Mouse (Mus musculus) myocyte (in vitro differentiated cells): ENCODE measurements around the gene Timm8a2. TPM values are rescaled to one million over a fixed set of nuclear protein-coding genes. Genes with fewer than 3 reads are reported as not detected.

Experiments
- H3K27me3 ChIP-seq: one replicate; pipeline ENCODE4 v1.6.1; 2011; ENCODE audit not compliant: control insufficient read depth, insufficient read depth, insufficient read length
- H3K36me3 ChIP-seq: one replicate; pipeline ENCODE4 v1.6.1; 2011; ENCODE audit not compliant: control insufficient read depth, insufficient read depth
- H3K4me2 ChIP-seq: one replicate; pipeline ENCODE4 v1.6.1; 2011; ENCODE audit warnings: low read depth, control low read depth
- H3K4me3 ChIP-seq: one replicate; pipeline ENCODE4 v1.5.1; 2011; ENCODE audit warnings: mild to moderate bottlenecking, control low read depth, moderate library complexity
- H3K79me2 ChIP-seq: one replicate; pipeline ENCODE4 v1.6.1; 2011; ENCODE audit not compliant: control insufficient read depth, insufficient read depth
- H3ac ChIP-seq: one replicate; pipeline ENCODE4 v1.6.1; 2011; ENCODE audit not compliant: control insufficient read depth, insufficient read length
- CEBPB ChIP-seq: IDR thresholded peaks from 2 replicates; pipeline ENCODE4 v1.6.1; 2011; ENCODE audit warnings: mild to moderate bottlenecking, moderate library complexity; ENCODE audit not compliant: poor library complexity, insufficient read depth, severe bottlenecking
- E2F4 ChIP-seq: IDR thresholded peaks from one replicate; pipeline ENCODE4 v1.6.1; 2011; ENCODE audit warnings: mild to moderate bottlenecking, control low read depth, moderate library complexity; ENCODE audit not compliant: insufficient read depth
- MAX ChIP-seq: IDR thresholded peaks from one replicate; pipeline ENCODE4 v1.6.1; 2011; ENCODE audit warnings: low read depth, mild to moderate bottlenecking, control low read depth
- MYOD1 ChIP-seq, 3 experiments: IDR thresholded peaks; one replicate each; pipeline ENCODE4 v1.6.1; 2011; ENCODE audit warnings: control low read depth in 2 of 3, low read depth in 2 of 3, mild to moderate bottlenecking in 2 of 3, moderate library complexity in 1 of 3; ENCODE audit not compliant: insufficient read length in 2 of 3, control insufficient read depth in 1 of 3
- MYOG ChIP-seq, 3 experiments: IDR thresholded peaks; one replicate each; pipeline ENCODE4 v1.6.1; 2011; ENCODE audit warnings: control low read depth in 2 of 3, low read depth in 2 of 3, mild to moderate bottlenecking in 2 of 3; ENCODE audit not compliant: insufficient read length in 2 of 3, control insufficient read depth in 1 of 3, insufficient read depth in 1 of 3
- POLR2A ChIP-seq: IDR thresholded peaks from one replicate; pipeline ENCODE4 v1.6.1; 2011; ENCODE audit warnings: low read depth, mild to moderate bottlenecking, control low read depth, moderate library complexity; ENCODE audit not compliant: insufficient read length
- POLR2AphosphoS2 ChIP-seq: IDR thresholded peaks from one replicate; pipeline ENCODE4 v1.6.1; 2011; ENCODE audit warnings: low read depth, control low read depth; ENCODE audit not compliant: insufficient read length
- REST ChIP-seq: IDR thresholded peaks from one replicate; pipeline ENCODE4 v1.6.1; 2011; ENCODE audit warnings: mild to moderate bottlenecking, control low read depth, moderate library complexity; ENCODE audit not compliant: insufficient read depth, insufficient read length
- SRF ChIP-seq: IDR thresholded peaks from one replicate; pipeline ENCODE4 v1.6.1; 2011; ENCODE audit warnings: low read depth; ENCODE audit not compliant: control insufficient read depth, insufficient read length
- TCF12 ChIP-seq: IDR thresholded peaks from one replicate; pipeline ENCODE4 v1.6.1; 2011; ENCODE audit warnings: mild to moderate bottlenecking, control low read depth; ENCODE audit not compliant: poor library complexity, insufficient read depth, severe bottlenecking
- TCF3 ChIP-seq: IDR thresholded peaks from one replicate; pipeline ENCODE4 v1.6.1; 2011; ENCODE audit warnings: low read depth, control low read depth; ENCODE audit not compliant: insufficient read length
- USF1 ChIP-seq: IDR thresholded peaks from one replicate; pipeline ENCODE4 v1.6.1; 2011; ENCODE audit warnings: low read depth, mild to moderate bottlenecking, control low read depth, moderate library complexity
- polyA plus RNA-seq: library from polyadenylated mRNA; unstranded; fragments of >200 nt; fragmentation: generic; extraction: Trizol; gene quantifications from one replicate; pipeline ENCODE4 v1.2.1, GENCODE M21; 2012; ENCODE audit warnings: missing spikeins

Gene Timm8a2
- polyA plus RNA-seq, 1 experiment, result not detected

GRCm38 (mm10) chr14:122009502-122009901 is 25.0 kb upstream of the Timm8a2 start:
- TF ChIP-seq POLR2AphosphoS2, result no peak
- TF ChIP-seq CEBPB, result no peak
- TF ChIP-seq MYOD1 (IDR thresholded peaks at IDR 0.05; ENCODE audit: control insufficient read depth in 1 of 3, insufficient read length in 2 of 3, low read depth in 2 of 3), result no peak
- no peak for TF ChIP-seq MAX
- no peak for TF ChIP-seq TCF12
- TF ChIP-seq USF1, result no peak
- TF ChIP-seq E2F4, result no peak
- TF ChIP-seq REST, result no peak
- TF ChIP-seq SRF, result no peak
- TF ChIP-seq POLR2A, result no peak
- no peak for TF ChIP-seq MYOG (IDR thresholded peaks at IDR 0.05; ENCODE audit: control insufficient read depth in 1 of 3, insufficient read depth in 1 of 3, insufficient read length in 2 of 3, low read depth in 2 of 3)
- no peak for TF ChIP-seq TCF3
- no peak overlapping the region for H3ac ChIP-seq
- no peaks in the 10 kb centered on the region for H3K36me3 ChIP-seq
- no peak overlapping the region for H3K4me3 ChIP-seq
- no peaks in the 10 kb centered on the region for H3K27me3 ChIP-seq
- no peak overlapping the region for H3K4me2 ChIP-seq
- H3K79me2 ChIP-seq, result no peaks in the 10 kb centered on the region

- H3K79me2 ChIP-seq, result no peaks in the 10 kb centered on the region
- H3K36me3 ChIP-seq, result no peaks in the 10 kb centered on the region
- H3ac ChIP-seq, result no peak overlapping the region
- no peak overlapping the region for H3K4me3 ChIP-seq
- no peak for TF ChIP-seq POLR2AphosphoS2
- no peak for TF ChIP-seq REST
- no peaks in the 10 kb centered on the region for H3K27me3 ChIP-seq
- H3K4me2 ChIP-seq, result no peak overlapping the region
These were observed 24.2 kb upstream of the Timm8a2 start for GRCm38 (mm10) chr14:122010301-122010700.

- Histone ChIP-seq H3K36me3 (no peaks in the 10 kb centered on the region), H3ac (no peak overlapping the region), H3K4me3 (no peak overlapping the region), H3K4me2 (no peak overlapping the region), H3K27me3 (no peaks in the 10 kb centered on the region), H3K79me2 (no peaks in the 10 kb centered on the region)
- TF ChIP-seq TCF3, result no peak
- TF ChIP-seq SRF, result no peak
- TF ChIP-seq CEBPB, result no peak
- TF ChIP-seq E2F4, result no peak
- TF ChIP-seq REST, result no peak
- TF ChIP-seq MYOD1 (IDR thresholded peaks at IDR 0.05; ENCODE audit: control insufficient read depth in 1 of 3, insufficient read length in 2 of 3, low read depth in 2 of 3), result no peak
- TF ChIP-seq POLR2AphosphoS2, result no peak
- no peak for TF ChIP-seq TCF12
These were observed 22.7 kb upstream of the Timm8a2 start for GRCm38 (mm10) chr14:122011768-122012167.

- TF ChIP-seq TCF12 (no peak), REST (no peak), MAX (no peak), MYOD1 (IDR thresholded peaks at IDR 0.05; ENCODE audit: control insufficient read depth in 1 of 3, insufficient read length in 2 of 3, low read depth in 2 of 3) (no peak), TCF3 (no peak), E2F4 (no peak), POLR2AphosphoS2 (no peak), MYOG (IDR thresholded peaks at IDR 0.05; ENCODE audit: control insufficient read depth in 1 of 3, insufficient read depth in 1 of 3, insufficient read length in 2 of 3, low read depth in 2 of 3) (no peak), CEBPB (no peak), USF1 (no peak), SRF (no peak)
- Histone ChIP-seq H3K79me2 (no peaks in the 10 kb centered on the region), H3K4me3 (no peak overlapping the region), H3K36me3 (no peaks in the 10 kb centered on the region), H3ac (no peak overlapping the region), H3K4me2 (no peak overlapping the region), H3K27me3 (no peaks in the 10 kb centered on the region)
These were observed 22.3 kb upstream of the Timm8a2 start for GRCm38 (mm10) chr14:122012193-122012592.

GRCm38 (mm10) chr14:122012814-122013213 is 21.7 kb upstream of the Timm8a2 start:
- Histone ChIP-seq H3K36me3 (no peaks in the 10 kb centered on the region), H3K4me2 (no peak overlapping the region), H3ac (no peak overlapping the region), H3K27me3 (no peaks in the 10 kb centered on the region), H3K4me3 (no peak overlapping the region), H3K79me2 (no peaks in the 10 kb centered on the region)
- TF ChIP-seq TCF12 (no peak), REST (no peak), E2F4 (no peak), SRF (no peak), MYOD1 (IDR thresholded peaks at IDR 0.05; ENCODE audit: control insufficient read depth in 1 of 3, insufficient read length in 2 of 3, low read depth in 2 of 3) (no peak), USF1 (no peak)
